Mouse (Mus musculus) cerebellum, postnatal 14 days (tissue): ENCODE results near the gene Gm42417.

Experiments used
- DNase-seq, 2 experiments: peaks; one replicate each; pipeline ENCODE4 v3.0.0; 2021; ENCODE audit warnings: mixed read lengths in 2 of 2

Gm42417 gene

GRCm38 (mm10) chr1:36539186-36539585 is at the start of gene Gm42417:
Gm42417 (minus strand) TSS chr1:36539429.
- no peak for DNase-seq

- no peak for DNase-seq
Observed at GRCm38 (mm10) chr1:36587860-36588259, 48.6 kb upstream of the Gm42417 start.

GRCm38 (mm10) chr1:36586288-36586687 is 47.1 kb upstream of the Gm42417 start:
- DNase-seq, result no peak

- DNase-seq, result no peak
Observed at GRCm38 (mm10) chr1:36583408-36584116, 44.3 kb upstream of the Gm42417 start.

GRCm38 (mm10) chr1:36582211-36582610 is 43.0 kb upstream of the Gm42417 start:
- no peak for DNase-seq

GRCm38 (mm10) chr1:36581260-36581659 is 42.0 kb upstream of the Gm42417 start:
- peak in 1 of 2 experiments; percentile 51 for DNase-seq

- peak; percentile 67 to 71 for DNase-seq
Observed at GRCm38 (mm10) chr1:36580384-36581207, 41.4 kb upstream of the Gm42417 start.

- DNase-seq, result peak; percentile 57 to 69
Observed at GRCm38 (mm10) chr1:36579974-36580383, 40.8 kb upstream of the Gm42417 start.

- no peak for DNase-seq
Observed at GRCm38 (mm10) chr1:36576991-36577675, 37.9 kb upstream of the Gm42417 start.

GRCm38 (mm10) chr1:36575347-36575746 is 36.1 kb upstream of the Gm42417 start:
- no peak for DNase-seq

- peak; percentile 63 to 70 for DNase-seq
Observed at GRCm38 (mm10) chr1:36574196-36574955, 35.1 kb upstream of the Gm42417 start.

- no peak for DNase-seq
Observed at GRCm38 (mm10) chr1:36573524-36573923, 34.3 kb upstream of the Gm42417 start.

- no peak for DNase-seq
Observed at GRCm38 (mm10) chr1:36572709-36573108, 33.5 kb upstream of the Gm42417 start.

- no peak for DNase-seq
Observed at GRCm38 (mm10) chr1:36572140-36572700, 33.0 kb upstream of the Gm42417 start.

GRCm38 (mm10) chr1:36571627-36572026 is 32.4 kb upstream of the Gm42417 start:
- no peak for DNase-seq

- no peak for DNase-seq
Observed at GRCm38 (mm10) chr1:36570320-36570719, 31.1 kb upstream of the Gm42417 start.

GRCm38 (mm10) chr1:36569694-36570276 is 30.6 kb upstream of the Gm42417 start:
- no peak for DNase-seq

GRCm38 (mm10) chr1:36568776-36569175 is 29.5 kb upstream of the Gm42417 start:
- DNase-seq, result no peak

- no peak for DNase-seq
Observed at GRCm38 (mm10) chr1:36567818-36568603, 28.8 kb upstream of the Gm42417 start.

GRCm38 (mm10) chr1:36566425-36566824 is 27.2 kb upstream of the Gm42417 start:
- no peak for DNase-seq

GRCm38 (mm10) chr1:36564101-36564500 is 24.9 kb upstream of the Gm42417 start:
- no peak for DNase-seq
